Mouse (Mus musculus): ENCODE measurements around the gene Fndc7.
"Not testable (repeated sequence)": the region's sequence is repeated elsewhere in the genome, so short reads cannot be mapped to it uniquely, and the experiment has no call there.

Fndc7 gene

GRCm38 (mm10) chr3:108853266-108853665 lies 36.5 kb downstream of the Fndc7 start:
- DNase-seq: no peak

GRCm38 (mm10) chr3:108851996-108852697 lies 37.7 kb downstream of the Fndc7 start:
- no peak for DNase-seq

GRCm38 (mm10) chr3:108851554-108851953 lies 38.3 kb downstream of the Fndc7 start:
- DNase-seq: no peak

GRCm38 (mm10) chr3:108851075-108851474 lies 38.7 kb downstream of the Fndc7 start:
- no peak for DNase-seq

- peak; percentile 41 for DNase-seq
These were observed 39.3 kb downstream of the Fndc7 start for GRCm38 (mm10) chr3:108850506-108850905.

- no peak for DNase-seq
These were observed 43.2 kb downstream of the Fndc7 start for GRCm38 (mm10) chr3:108846616-108847015.

GRCm38 (mm10) chr3:108844521-108844920 lies 45.3 kb downstream of the Fndc7 start:
- DNase-seq: no peak

- DNase-seq: no peak
These were observed 45.8 kb downstream of the Fndc7 start for GRCm38 (mm10) chr3:108844026-108844425.

GRCm38 (mm10) chr3:108840716-108841054 lies 49.1 kb downstream of the Fndc7 start:
- DNase-seq: no peak

GRCm38 (mm10) chr3:108840000-108840715 lies 49.6 kb downstream of the Fndc7 start, which contains the start of gene Stxbp3:
Gene Stxbp3 (minus strand): TSS chr3:108840526.
- DNase-seq: peak; percentile 99

GRCm38 (mm10) chr3:108839647-108839999 lies 50.2 kb downstream of the Fndc7 start:
- DNase-seq: no peak

GRCm38 (mm10) chr3:108838980-108839379 lies 50.8 kb downstream of the Fndc7 start:
- DNase-seq: no peak

GRCm38 (mm10) chr3:108836931-108837330 lies 52.9 kb downstream of the Fndc7 start:
- DNase-seq: no peak

GRCm38 (mm10) chr3:108833717-108834116 lies 56.1 kb downstream of the Fndc7 start:
- DNase-seq: not testable (repeated sequence)

GRCm38 (mm10) chr3:108831750-108832149 lies 58.1 kb downstream of the Fndc7 start:
- no peak for DNase-seq

GRCm38 (mm10) chr3:108830493-108830892 lies 59.3 kb downstream of the Fndc7 start:
- no peak for DNase-seq

- no peak for DNase-seq
These were observed 74.2 kb downstream of the Fndc7 start for GRCm38 (mm10) chr3:108815631-108816030.

- no peak for DNase-seq
These were observed 79.0 kb downstream of the Fndc7 start for GRCm38 (mm10) chr3:108810747-108811263.

- no peak for DNase-seq
These were observed 84.2 kb downstream of the Fndc7 start for GRCm38 (mm10) chr3:108805622-108806021.

Data from right cerebral cortex, postnatal 4 days (tissue).